Mouse (Mus musculus) liver, embryonic 14.5 days (tissue): ENCODE measurements around the gene Cacna1c. TPM values are rescaled to one million over a fixed set of nuclear protein-coding genes. Genes with fewer than 3 reads are reported as not detected.

Source experiments
- ATAC-seq: fragments of 200-750 bp; cut with Nextera tagmentation; 2 replicates; pipeline ENCODE4 v1.8.0; 2017; ENCODE audit warnings: moderate number of reproducible peaks, mild to moderate bottlenecking, moderate library complexity; ENCODE audit not compliant: insufficient read depth
- DNase-seq, 3 experiments: peaks; one replicate each; pipeline ENCODE4 v3.0.0-alpha.2; 2012 to 2013; ENCODE audit warnings: low read depth in 3 of 3, low spot score in 3 of 3
- H3K27ac ChIP-seq: fragments of 300-500 bp; sonication (generic); 2 replicates; pipeline ENCODE4 v1.5.1; 2014; ENCODE audit warnings: moderate library complexity, mild to moderate bottlenecking, control low read depth, inconsistent platforms
- H3K27me3 ChIP-seq: fragments of 300-500 bp; sonication (generic); 2 replicates; pipeline ENCODE4 v1.6.1; 2014; ENCODE audit warnings: mild to moderate bottlenecking, low read length, moderate library complexity; ENCODE audit not compliant: control insufficient read depth, insufficient read depth
- H3K36me3 ChIP-seq: fragments of 300-500 bp; sonication (generic); replicated peaks from 2 replicates; pipeline ENCODE4 v1.6.1; 2014; ENCODE audit warnings: low read depth; ENCODE audit not compliant: control insufficient read depth, insufficient read depth
- H3K4me1 ChIP-seq, 2 experiments: fragments of 200-500 bp in 1 of 2; fragments of 300-500 bp in 1 of 2; sonication (generic) in 1 of 2; replicated peaks; 2 replicates each; pipeline ENCODE4 v1.6.1; 2012 to 2014; ENCODE audit warnings: antibody characterized with exemption in 1 of 2, inconsistent platforms in 1 of 2, low read length in 1 of 2; ENCODE audit not compliant: control insufficient read depth in 2 of 2, insufficient read depth in 2 of 2
- H3K4me2 ChIP-seq: fragments of 300-500 bp; sonication (generic); 2 replicates; pipeline ENCODE4 v1.6.1; 2014; ENCODE audit warnings: low read depth, mild to moderate bottlenecking, control low read depth, moderate library complexity
- H3K4me3 ChIP-seq, 2 experiments: fragments of 200-500 bp in 1 of 2; fragments of 300-500 bp in 1 of 2; sonication (generic) in 1 of 2; 2 replicates each; pipeline ENCODE4 v1.5.1; 2012 to 2014; ENCODE audit warnings: low read depth in 2 of 2, low read length in 2 of 2, mild to moderate bottlenecking in 2 of 2, control low read depth in 1 of 2, inconsistent platforms in 1 of 2, moderate library complexity in 1 of 2; ENCODE audit not compliant: insufficient read depth in 1 of 2
- H3K9ac ChIP-seq: fragments of 300-500 bp; sonication (generic); replicated peaks from 2 replicates; pipeline ENCODE4 v1.6.1; 2014; ENCODE audit warnings: mild to moderate bottlenecking, control low read depth, moderate library complexity
- H3K9me3 ChIP-seq: fragments of 300-500 bp; sonication (generic); 2 replicates; pipeline ENCODE4 v1.6.1; 2016; ENCODE audit warnings: low read length, mixed read lengths; ENCODE audit not compliant: control insufficient read depth
- CTCF ChIP-seq: IDR thresholded peaks from 2 replicates; pipeline ENCODE4 v1.5.1; 2016; ENCODE audit warnings: antibody characterized with exemption, low read depth, control low read depth
- EP300 ChIP-seq: IDR thresholded peaks from 2 replicates; pipeline ENCODE4 v1.6.1; 2016; ENCODE audit warnings: antibody characterized with exemption, low read depth
- WGBS: fragments of 180-500 bp; shearing (Covaris S2); extraction: QIAGEN DNeasy Blood & Tissue Kit; methylation state at CpG from one replicate; pipeline ENCODE4 v1.1.7; 2014; ENCODE audit not compliant: insufficient replicate concordance; 5-methylcytosine and 5-hydroxymethylcytosine counted together
- polyA plus RNA-seq, 2 experiments: library from polyadenylated mRNA; depleted of rRNA in 1 of 2; stranded (reverse) in 1 of 2; unstranded in 1 of 2; fragments of >200 nt; fragmentation: Nextera tagmentation in 1 of 2; extraction: Ambion mirVana in 1 of 2; gene quantifications; 2 replicates each; pipeline versions ENCODE4 v1.2.1 to v1.2.3; 2012 to 2014

Cacna1c gene
- polyA plus RNA-seq, 2 experiments = 0.20 to 0.32 TPM

DNA sequence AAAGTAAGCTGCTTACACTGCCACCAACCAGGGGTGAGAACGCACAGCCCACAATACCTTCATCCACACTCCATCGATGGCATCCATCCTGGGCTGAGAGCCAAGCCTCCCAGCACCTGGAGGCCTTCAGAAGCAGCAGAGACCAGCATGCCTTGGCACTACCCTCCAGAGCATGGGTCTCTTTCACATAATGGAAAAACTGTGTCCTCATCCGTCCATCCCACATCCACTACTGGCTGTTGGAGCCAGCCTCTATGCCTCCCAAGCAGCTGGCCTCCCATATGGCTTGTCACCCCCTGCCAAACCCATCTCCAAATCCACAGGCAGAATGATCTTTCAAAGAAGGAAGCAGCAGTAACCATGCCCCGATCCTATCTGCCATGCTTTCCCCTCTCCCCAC lies 229.3 kb downstream of the Cacna1c start:
- H3K27me3 ChIP-seq = no peaks in the 10 kb centered on the region
- no peak overlapping the region for H3K9ac ChIP-seq
- H3K4me1 ChIP-seq = peaks cover 0 to 15% of the 10 kb centered on the region in 2 experiments; a peak in 2 of 4 replicates
- H3K9me3 ChIP-seq = no peaks in the 10 kb centered on the region
- H3K27ac ChIP-seq = no peak overlapping the region
- TF ChIP-seq EP300 (no peak), CTCF (no peak)
- no peak overlapping the region for H3K4me2 ChIP-seq
- no peak overlapping the region for H3K4me3 ChIP-seq
- DNase-seq (no peak), ATAC-seq (no peak)
- no peaks in the 10 kb centered on the region for H3K36me3 ChIP-seq
- 53% methylated on average over 4 of the region's 4 CpGs for WGBS

GRCm38 (mm10) chr6:118965577-118965976 lies 230.6 kb downstream of the Cacna1c start:
- no peak for TF ChIP-seq EP300
- no peak for TF ChIP-seq CTCF
- 55% methylated on average over 2 of the region's 2 CpGs for WGBS
- H3K4me2 ChIP-seq = no peak overlapping the region

DNA sequence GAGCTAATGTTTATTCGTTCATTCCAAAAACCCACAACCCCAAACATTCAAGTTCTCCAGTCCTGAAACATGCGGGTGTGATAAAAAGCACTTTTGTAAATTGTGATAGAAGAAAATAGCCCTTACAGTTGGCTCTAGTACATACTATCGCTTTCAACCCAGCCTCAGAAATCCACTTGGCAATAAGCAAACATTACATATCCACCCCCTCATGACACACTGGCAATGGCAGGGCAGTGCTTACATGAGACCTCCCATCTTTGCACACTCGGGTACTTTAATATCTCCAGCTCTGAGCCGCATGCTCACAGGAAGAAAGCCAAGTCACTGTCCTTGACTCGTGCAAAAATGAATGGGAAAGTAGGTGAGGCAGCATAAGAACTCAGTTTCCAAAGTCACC lies 232.4 kb downstream of the Cacna1c start:
- no peak for TF ChIP-seq CTCF
- TF ChIP-seq EP300 = no peak
- Histone ChIP-seq H3K36me3 (no peaks in the 10 kb centered on the region), H3K27ac (no peak overlapping the region), H3K4me3 (no peak overlapping the region), H3K4me2 (no peak overlapping the region), H3K9ac (no peak overlapping the region), H3K4me1 (peaks cover 0 to 12% of the 10 kb centered on the region in 2 experiments; a peak in 2 of 4 replicates), H3K27me3 (no peaks in the 10 kb centered on the region), H3K9me3 (no peaks in the 10 kb centered on the region)
- DNase-seq = no peak
- ATAC-seq = no peak
- 53% methylated on average over 6 of the region's 6 CpGs for WGBS

More at GRCm38 (mm10) chr6:118965577-118965976, 230.6 kb downstream of the Cacna1c start:
- H3K9ac ChIP-seq = no peak overlapping the region
- DNase-seq = no peak
- H3K4me3 ChIP-seq = no peak overlapping the region
- peaks cover 0 to 15% of the 10 kb centered on the region in 2 experiments; a peak in 2 of 4 replicates for H3K4me1 ChIP-seq
- H3K9me3 ChIP-seq = no peaks in the 10 kb centered on the region
- H3K27me3 ChIP-seq = no peaks in the 10 kb centered on the region
- H3K27ac ChIP-seq = no peak overlapping the region
- no peak for ATAC-seq
- H3K36me3 ChIP-seq = no peaks in the 10 kb centered on the region

DNA sequence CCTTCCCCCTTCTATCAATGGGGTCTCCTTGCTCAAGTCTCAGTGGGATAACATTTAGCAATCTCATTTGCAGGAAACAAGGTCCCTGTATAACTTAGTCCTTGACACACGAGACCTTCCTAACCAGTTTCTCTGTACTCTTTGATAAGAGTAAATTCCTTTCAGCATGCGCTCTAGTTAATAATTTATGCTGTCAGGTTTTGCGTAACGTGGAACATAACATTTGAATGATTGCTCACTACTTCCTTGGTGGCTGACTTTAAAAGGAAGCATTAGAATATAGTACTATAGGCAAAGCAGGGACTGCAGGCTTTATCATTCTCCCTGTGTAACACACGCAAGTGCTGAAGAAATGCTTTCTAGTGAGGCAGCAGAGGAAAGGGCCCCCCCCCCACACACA lies 232.9 kb downstream of the Cacna1c start:
- DNase-seq (peak in 2 of 3 experiments; percentile 13 to 14), ATAC-seq (no peak)
- no peaks in the 10 kb centered on the region for H3K27me3 ChIP-seq
- H3K27ac ChIP-seq = no peak overlapping the region
- WGBS = 53% methylated on average over 5 of the region's 5 CpGs
- no peak overlapping the region for H3K9ac ChIP-seq
- no peak overlapping the region for H3K4me3 ChIP-seq
- H3K36me3 ChIP-seq = no peaks in the 10 kb centered on the region
- no peaks in the 10 kb centered on the region for H3K9me3 ChIP-seq
- no peak for TF ChIP-seq CTCF
- no peak for TF ChIP-seq EP300
- no peak overlapping the region for H3K4me2 ChIP-seq
- peaks cover 0 to 9% of the 10 kb centered on the region in 2 experiments; a peak in 1 of 4 replicates for H3K4me1 ChIP-seq

- H3K4me3 ChIP-seq = no peak overlapping the region
- H3K27ac ChIP-seq = no peak overlapping the region
- H3K36me3 ChIP-seq = no peaks in the 10 kb centered on the region
- ATAC-seq (no peak), DNase-seq (no peak)
- no peaks in the 10 kb centered on the region for H3K27me3 ChIP-seq
- H3K4me1 ChIP-seq = peaks cover 0 to 11% of the 10 kb centered on the region in 2 experiments; a peak in 1 of 4 replicates
- no peaks in the 10 kb centered on the region for H3K9me3 ChIP-seq
- WGBS = 67% methylated on average over 9 of the region's 9 CpGs
- TF ChIP-seq CTCF = no peak
- no peak for TF ChIP-seq EP300
- no peak overlapping the region for H3K4me2 ChIP-seq
- H3K9ac ChIP-seq = no peak overlapping the region
Measured at GRCm38 (mm10) chr6:118958529-118958928, 237.7 kb downstream of the Cacna1c start.
